Mouse (Mus musculus) lung, embryonic 16.5 days (tissue): ENCODE results near the gene Krtap5-4. TPM values are rescaled to one million over a fixed set of nuclear protein-coding genes. Genes with fewer than 3 reads are reported as not detected.
"Not testable (repeated sequence)": the region's sequence is repeated elsewhere in the genome, so short reads cannot be mapped to it uniquely, and the experiment has no call there.

Source experiments
- ATAC-seq: fragments of 200-750 bp; cut with Nextera tagmentation; 2 replicates; pipeline ENCODE4 v1.8.0; 2017; ENCODE audit warnings: low read depth, mild to moderate bottlenecking, moderate library complexity
- H3K27ac ChIP-seq: fragments of 300-500 bp; sonication (generic); 2 replicates; pipeline ENCODE4 v1.5.1; 2014; ENCODE audit warnings: mild to moderate bottlenecking, control low read depth, low read length
- H3K27me3 ChIP-seq: fragments of 300-500 bp; sonication (generic); 2 replicates; pipeline ENCODE4 v1.6.1; 2014; ENCODE audit warnings: low read depth, low read length, mixed read lengths; ENCODE audit not compliant: control insufficient read depth, insufficient read depth
- H3K36me3 ChIP-seq: fragments of 300-500 bp; sonication (generic); 2 replicates; pipeline ENCODE4 v1.6.1; 2014; ENCODE audit warnings: low read length; ENCODE audit not compliant: control insufficient read depth, insufficient read depth
- H3K4me1 ChIP-seq: fragments of 300-500 bp; sonication (generic); replicated peaks from 2 replicates; pipeline ENCODE4 v1.6.1; 2014; ENCODE audit warnings: low read length, mixed read lengths; ENCODE audit not compliant: control insufficient read depth, insufficient read depth
- H3K4me2 ChIP-seq: fragments of 300-500 bp; sonication (generic); 2 replicates; pipeline ENCODE4 v1.6.1; 2014; ENCODE audit warnings: low read depth, low read length, control low read depth
- H3K4me3 ChIP-seq: fragments of 300-500 bp; sonication (generic); 2 replicates; pipeline ENCODE4 v1.5.1; 2014; ENCODE audit warnings: mild to moderate bottlenecking, low read length, control low read depth
- H3K9ac ChIP-seq: fragments of 300-500 bp; sonication (generic); 2 replicates; pipeline ENCODE4 v1.6.1; 2014; ENCODE audit warnings: low read length, control low read depth
- H3K9me3 ChIP-seq: fragments of 300-500 bp; sonication (generic); 2 replicates; pipeline ENCODE4 v1.6.1; 2016; ENCODE audit warnings: low read length; ENCODE audit not compliant: control insufficient read depth
- WGBS: fragments of 180-500 bp; shearing (Covaris S2); extraction: QIAGEN DNeasy Blood & Tissue Kit; methylation state at CpG from one replicate; pipeline ENCODE4 v1.1.7; 2014; 5-methylcytosine and 5-hydroxymethylcytosine counted together
- polyA plus RNA-seq: library from polyadenylated mRNA; unstranded; fragments of >200 nt; fragmentation: Nextera tagmentation; extraction: Ambion mirVana; gene quantifications from 2 replicates; pipeline ENCODE4 v1.2.1, GENCODE M21; 2015

Krtap5-4 gene
- polyA plus RNA-seq, 1 experiment from 2014 or later = not detected

DNA sequence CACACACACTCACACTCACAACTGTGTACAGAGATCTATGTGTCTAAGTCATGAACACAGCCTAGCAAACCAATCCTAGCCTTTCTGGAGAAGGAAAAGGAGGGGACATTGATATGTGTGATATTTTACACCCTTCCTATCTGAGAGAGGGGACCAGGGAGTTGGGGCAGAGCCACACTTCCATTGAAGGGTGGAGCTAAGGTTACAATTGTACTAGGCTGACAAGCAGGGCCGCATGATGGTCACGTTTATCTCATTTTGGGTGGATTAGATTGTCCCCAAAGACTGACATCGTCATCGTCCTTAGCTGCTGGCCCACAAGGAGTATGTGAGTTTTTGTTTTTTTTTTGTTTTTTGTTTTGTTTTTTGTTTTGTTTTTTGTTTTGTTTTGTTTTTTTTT, 27.9 kb downstream of the Krtap5-4 start:
- Histone ChIP-seq H3K4me1 (peaks cover 11% of the 10 kb centered on the region), H3K36me3 (no peaks in the 10 kb centered on the region), H3K4me3 (no peak overlapping the region), H3K9ac (no peak overlapping the region), H3K4me2 (no peak overlapping the region), H3K27me3 (no peaks in the 10 kb centered on the region), H3K27ac (no peak overlapping the region), H3K9me3 (no peaks in the 10 kb centered on the region)
- no peak for ATAC-seq
- WGBS = 79% methylated on average over 4 of the region's 4 CpGs

DNA sequence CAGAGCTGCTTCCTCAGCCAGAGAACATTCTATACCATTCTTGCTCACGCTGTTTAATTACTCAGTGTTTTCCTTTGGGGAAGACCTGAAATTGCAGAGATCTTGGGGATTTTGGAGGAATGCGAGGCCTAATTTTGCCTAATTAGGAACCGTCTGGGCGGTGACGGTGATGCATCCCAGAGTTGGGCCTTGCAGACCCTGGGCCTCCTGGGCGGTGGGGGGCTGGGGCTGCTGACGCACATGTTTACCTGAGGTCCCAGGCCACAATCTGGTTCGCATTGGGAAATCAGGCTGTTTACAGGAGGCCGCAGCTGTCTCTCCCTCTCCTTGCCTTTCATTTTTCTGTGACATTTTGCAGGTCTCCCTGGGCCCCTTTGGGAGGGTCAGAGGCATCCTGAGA, 29.4 kb downstream of the Krtap5-4 start:
- ATAC-seq, H3K9ac ChIP-seq, H3K27ac ChIP-seq, H3K9me3 ChIP-seq, H3K27me3 ChIP-seq, H3K4me1 ChIP-seq, H3K4me2 ChIP-seq, H3K4me3 ChIP-seq, H3K36me3 ChIP-seq: not testable (repeated sequence)
- 74% methylated on average over 3 of the region's 9 CpGs for WGBS

DNA sequence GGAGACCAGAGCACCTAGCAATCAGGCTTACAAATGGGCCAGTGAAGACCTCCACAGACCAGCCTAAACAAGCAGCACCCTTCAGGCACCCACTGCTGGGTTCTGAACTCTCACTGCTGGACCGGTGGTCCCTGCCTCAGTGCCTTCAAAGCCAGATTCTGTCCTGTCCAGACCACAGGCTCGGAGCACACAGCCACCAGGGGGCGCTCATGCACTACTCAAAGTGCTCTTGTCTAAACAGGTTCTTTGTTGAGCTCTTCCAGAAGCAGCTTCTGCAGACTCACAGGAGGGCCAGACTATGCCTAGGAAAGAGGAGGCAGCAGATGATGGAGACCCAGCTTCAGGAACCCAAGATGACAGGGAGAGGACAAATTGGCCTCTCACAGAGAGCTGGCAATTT, 30.9 kb downstream of the Krtap5-4 start:
- no peak overlapping the region for H3K4me3 ChIP-seq
- H3K4me1 ChIP-seq = no peaks in the 10 kb centered on the region
- no peaks in the 10 kb centered on the region for H3K9me3 ChIP-seq
- no peaks in the 10 kb centered on the region for H3K27me3 ChIP-seq
- ATAC-seq = peak; percentile 81
- H3K36me3 ChIP-seq = no peaks in the 10 kb centered on the region
- H3K27ac ChIP-seq = no peak overlapping the region
- 2% methylated on average over 3 of the region's 3 CpGs for WGBS
- no peak overlapping the region; the same call in 1 of the 2 replicates for H3K9ac ChIP-seq
- H3K4me2 ChIP-seq = no peak overlapping the region

- no peaks in the 10 kb centered on the region for H3K9me3 ChIP-seq
- no peak overlapping the region for H3K27ac ChIP-seq
- H3K27me3 ChIP-seq = no peaks in the 10 kb centered on the region
- H3K36me3 ChIP-seq = no peaks in the 10 kb centered on the region
- no peak overlapping the region for H3K4me2 ChIP-seq
- no peaks in the 10 kb centered on the region for H3K4me1 ChIP-seq
- 84% methylated on average over 8 of the region's 8 CpGs for WGBS
- H3K9ac ChIP-seq = no peak overlapping the region
- ATAC-seq = no peak
- no peak overlapping the region for H3K4me3 ChIP-seq
These were observed 31.8 kb downstream of the Krtap5-4 start for GRCm38 (mm10) chr7:142335151-142335550.

- peak; percentile 59; the same call in 1 of the 2 replicates for ATAC-seq
- H3K36me3 ChIP-seq = no peaks in the 10 kb centered on the region
- no peaks in the 10 kb centered on the region for H3K27me3 ChIP-seq
- H3K4me1 ChIP-seq = no peaks in the 10 kb centered on the region
- no peak overlapping the region for H3K4me3 ChIP-seq
- H3K4me2 ChIP-seq = no peak overlapping the region
- no peak overlapping the region for H3K27ac ChIP-seq
- no peaks in the 10 kb centered on the region for H3K9me3 ChIP-seq
- no peak overlapping the region for H3K9ac ChIP-seq
- WGBS = 59% methylated on average over 10 of the region's 10 CpGs
These were observed 37.1 kb downstream of the Krtap5-4 start for GRCm38 (mm10) chr7:142340269-142340970.

- Histone ChIP-seq H3K27me3 (no peaks in the 10 kb centered on the region), H3K4me2 (no peak overlapping the region), H3K9ac (no peak overlapping the region), H3K4me3 (no peak overlapping the region), H3K36me3 (no peaks in the 10 kb centered on the region), H3K4me1 (no peaks in the 10 kb centered on the region), H3K9me3 (no peaks in the 10 kb centered on the region), H3K27ac (no peak overlapping the region)
- 31% methylated on average over 10 of the region's 10 CpGs for WGBS
- ATAC-seq = 0 out of 2 replicates have a peak, but pooled peaks have one; percentile 15
These were observed 38.4 kb downstream of the Krtap5-4 start for GRCm38 (mm10) chr7:142341564-142342246.

DNA sequence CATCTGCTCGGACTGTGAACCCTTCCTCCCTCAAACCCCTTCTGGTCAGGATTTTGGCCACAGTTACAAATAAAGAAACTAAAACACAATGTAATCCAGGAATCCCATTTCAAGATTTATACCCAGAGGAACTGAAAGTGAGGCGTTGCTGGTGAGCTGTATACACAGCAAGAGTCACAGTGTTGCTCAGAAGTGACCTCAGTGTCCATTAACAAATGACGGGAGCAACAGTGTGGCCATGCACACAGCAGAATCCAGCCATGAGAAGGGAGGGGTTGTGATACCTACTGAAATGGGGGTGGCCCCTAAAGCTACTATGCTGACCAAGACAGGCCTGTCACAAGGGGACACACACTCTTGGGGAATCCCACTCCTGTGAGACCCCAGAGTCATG, 38.9 kb downstream of the Krtap5-4 start:
- ATAC-seq = no peak
- H3K4me2 ChIP-seq = no peak overlapping the region
- H3K4me1 ChIP-seq = no peaks in the 10 kb centered on the region
- H3K9me3 ChIP-seq = no peaks in the 10 kb centered on the region
- WGBS = 59% methylated on average over 3 of the region's 3 CpGs
- H3K36me3 ChIP-seq = no peaks in the 10 kb centered on the region
- no peak overlapping the region for H3K27ac ChIP-seq
- no peak overlapping the region for H3K4me3 ChIP-seq
- no peak overlapping the region for H3K9ac ChIP-seq
- no peaks in the 10 kb centered on the region for H3K27me3 ChIP-seq

DNA sequence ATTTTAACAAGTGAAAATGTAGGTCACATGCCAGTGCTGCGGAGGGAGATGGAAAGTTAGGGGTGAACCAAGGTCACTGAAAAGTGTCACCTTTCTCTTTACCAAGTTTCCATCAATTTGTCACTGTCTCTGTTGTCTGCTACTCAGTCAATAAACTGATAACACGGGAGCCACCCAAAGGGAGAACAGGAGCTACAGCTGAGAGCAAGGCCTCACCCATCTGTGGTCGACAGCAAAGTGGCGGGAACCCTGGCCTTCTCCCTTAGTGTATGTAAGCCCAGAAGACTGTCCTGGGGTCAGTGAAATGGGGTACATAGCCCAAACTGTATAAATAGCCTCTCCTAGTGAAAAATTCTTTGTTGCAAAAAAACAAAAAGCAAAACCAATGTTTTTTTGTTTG, 44.2 kb downstream of the Krtap5-4 start:
- Histone ChIP-seq H3K36me3 (no peaks in the 10 kb centered on the region), H3K9me3 (no peaks in the 10 kb centered on the region), H3K4me1 (no peaks in the 10 kb centered on the region), H3K27me3 (no peaks in the 10 kb centered on the region), H3K4me3 (no peak overlapping the region), H3K4me2 (no peak overlapping the region), H3K27ac (no peak overlapping the region), H3K9ac (no peak overlapping the region)
- no peak for ATAC-seq
- WGBS = 43% methylated on average over 4 of the region's 4 CpGs

GRCm38 (mm10) chr7:142349308-142349961, 46.1 kb downstream of the Krtap5-4 start:
- Histone ChIP-seq H3K27ac (no peak overlapping the region), H3K9ac (no peak overlapping the region), H3K4me2 (no peak overlapping the region), H3K36me3 (no peaks in the 10 kb centered on the region), H3K9me3 (no peaks in the 10 kb centered on the region), H3K27me3 (no peaks in the 10 kb centered on the region), H3K4me1 (no peaks in the 10 kb centered on the region), H3K4me3 (no peak overlapping the region)
- 18% methylated on average over 9 of the region's 9 CpGs for WGBS
- peak; percentile 66 for ATAC-seq
